Mouse (Mus musculus) embryonic facial prominence, embryonic 13.5 days (tissue): ENCODE data around the gene Zfp973. TPM values are rescaled to one million over a fixed set of nuclear protein-coding genes. Genes with fewer than 3 reads are reported as not detected.
A peak's percentile ranks its signal among the peaks of the same experiment; 100 is the strongest.
"Not testable (repeated sequence)": the region's sequence is repeated elsewhere in the genome, so short reads cannot be mapped to it uniquely, and the experiment has no call there.

Source experiments
- ATAC-seq: fragments of 200-750 bp; cut with Nextera tagmentation; 2 replicates; pipeline ENCODE4 v1.8.0; 2017; ENCODE audit warnings: low read depth; ENCODE audit not compliant: insufficient number of reproducible peaks, insufficient read depth, low FRiP score, low TSS enrichment
- H3K27ac ChIP-seq: fragments of 300-500 bp; sonication (generic); 2 replicates; pipeline ENCODE4 v1.5.1; 2015; ENCODE audit warnings: moderate library complexity, mild to moderate bottlenecking, inconsistent platforms
- H3K27me3 ChIP-seq: fragments of 300-500 bp; sonication (generic); 2 replicates; pipeline ENCODE4 v1.6.1; 2015; ENCODE audit warnings: mild to moderate bottlenecking, inconsistent platforms
- H3K36me3 ChIP-seq: fragments of 300-500 bp; sonication (generic); 2 replicates; pipeline ENCODE4 v1.6.1; 2015; ENCODE audit warnings: mild to moderate bottlenecking, inconsistent platforms
- H3K4me1 ChIP-seq: fragments of 300-500 bp; sonication (generic); 2 replicates; pipeline ENCODE4 v1.6.1; 2015; ENCODE audit warnings: inconsistent platforms
- H3K4me2 ChIP-seq: fragments of 300-500 bp; sonication (generic); 2 replicates; pipeline ENCODE4 v1.6.1; 2015; ENCODE audit warnings: moderate library complexity, mild to moderate bottlenecking, inconsistent platforms
- H3K4me3 ChIP-seq: fragments of 300-500 bp; sonication (generic); 2 replicates; pipeline ENCODE4 v1.5.1; 2015; ENCODE audit warnings: mild to moderate bottlenecking, inconsistent platforms
- H3K9ac ChIP-seq: fragments of 300-500 bp; sonication (generic); 2 replicates; pipeline ENCODE4 v1.6.1; 2015; ENCODE audit warnings: mild to moderate bottlenecking, inconsistent platforms
- H3K9me3 ChIP-seq: fragments of 300-500 bp; sonication (generic); 2 replicates; pipeline ENCODE4 v1.6.1; 2016; ENCODE audit warnings: inconsistent platforms
- WGBS: fragments of 180-500 bp; shearing (Covaris S2); methylation state at CpG from one replicate; pipeline ENCODE4 v1.1.7; 2015; ENCODE audit warnings: mixed read lengths; 5-methylcytosine and 5-hydroxymethylcytosine counted together
- polyA plus RNA-seq: library from polyadenylated mRNA; unstranded; fragments of >200 nt; fragmentation: Nextera tagmentation; extraction: Ambion mirVana; gene quantifications from 2 replicates; pipeline ENCODE4 v1.2.1, GENCODE M21; 2015

Gene Zfp973
- 7.6 and 11.3 TPM in 2 replicates for polyA plus RNA-seq

GRCm38 (mm10) chr2:176670222-176670621 is at the start of gene Zfp973:
Zfp973 (plus strand) TSS chr2:176670522.
- not testable (repeated sequence) for H3K27ac ChIP-seq, H3K36me3 ChIP-seq, H3K4me3 ChIP-seq, H3K4me1 ChIP-seq, H3K27me3 ChIP-seq, H3K4me2 ChIP-seq, H3K9me3 ChIP-seq, H3K9ac ChIP-seq, ATAC-seq
- no CpG with 5 or more reads among the region's 6 CpGs for WGBS

DNA sequence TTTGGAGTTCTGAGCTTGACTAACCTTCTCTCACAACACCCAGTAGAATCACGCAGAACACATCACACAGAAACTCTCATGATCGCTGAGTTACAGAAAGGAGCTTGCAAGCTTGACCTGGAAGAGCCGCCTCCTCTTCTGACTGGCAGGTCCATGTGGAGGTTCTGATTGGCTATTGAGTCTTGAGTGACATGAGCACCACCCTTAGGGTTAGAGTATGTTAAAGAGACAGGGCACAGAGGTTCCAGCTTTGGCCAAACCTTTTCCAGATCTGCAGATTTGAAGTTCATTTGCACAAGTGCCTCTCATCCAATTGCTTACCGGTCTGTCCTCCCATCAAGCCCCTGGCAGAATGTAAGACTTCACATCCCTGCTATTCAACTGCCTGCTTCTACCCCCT is 34.1 kb upstream of the Zfp973 start, which contains the start of gene Gm14308:
TSS of gene Gm14308 (minus strand) at position 101 of the 400 bp plus-strand sequence.
- not testable (repeated sequence) for H3K27ac ChIP-seq, H3K4me2 ChIP-seq, ATAC-seq, H3K36me3 ChIP-seq, H3K27me3 ChIP-seq, H3K4me1 ChIP-seq, H3K4me3 ChIP-seq, H3K9ac ChIP-seq, H3K9me3 ChIP-seq
- WGBS: no CpG with 5 or more reads among the region's 4 CpGs

GRCm38 (mm10) chr2:176708051-176708450 is 37.7 kb downstream of the Zfp973 start, which contains the start of gene Gm14305:
Gm14305 (plus strand) TSS chr2:176708328.
- not testable (repeated sequence) for H3K4me1 ChIP-seq, H3K36me3 ChIP-seq, H3K9me3 ChIP-seq, H3K27me3 ChIP-seq, ATAC-seq
- H3K4me2 ChIP-seq: peak within 1 kb of the TSS; percentile 45
- H3K4me3 ChIP-seq: peak within 1 kb of the TSS; percentile 48
- peak within 1 kb of the TSS; percentile 28; the same call in 1 of the 2 replicates for H3K27ac ChIP-seq
- WGBS: 0% methylated on average over 1 of the region's 6 CpGs
- H3K9ac ChIP-seq: peak within 1 kb of the TSS; percentile 69

Other genes starting within 250 kb of the Zfp973 start
- gene Gm14435, start 246.9 kb upstream of the Zfp973 start, polyA plus RNA-seq: 14.3 and 15.7 TPM in 2 replicates
- gene Gm14434, start 183.7 kb upstream of the Zfp973 start, polyA plus RNA-seq: 1.1 and 9.8 TPM in 2 replicates
- gene Zfp967, start 149.5 kb upstream of the Zfp973 start, polyA plus RNA-seq: not detected in 2 replicates
- gene Gm14308, start 34.2 kb upstream of the Zfp973 start, polyA plus RNA-seq: 25.9 and 34.1 TPM in 2 replicates
- gene Gm14305, start 37.8 kb downstream of the Zfp973 start, polyA plus RNA-seq: 34.4 and 38.0 TPM in 2 replicates
- gene Gm14295, start 128.1 kb downstream of the Zfp973 start, polyA plus RNA-seq: 13.9 and 17.5 TPM in 2 replicates
- gene Gm14408, start 160.6 kb downstream of the Zfp973 start, polyA plus RNA-seq: not detected in 2 replicates